Mouse (Mus musculus) testis, adult 2 months (tissue): ENCODE results near the gene Zfp385c. TPM values are rescaled to one million over a fixed set of nuclear protein-coding genes. Genes with fewer than 3 reads are reported as not detected.
"Not testable (repeated sequence)": the region's sequence is repeated elsewhere in the genome, so short reads cannot be mapped to it uniquely, and the experiment has no call there.

ENCODE experiments used
- H3K27ac ChIP-seq: fragments of 200-500 bp; 2 replicates; pipeline ENCODE4 v1.5.1; 2012; ENCODE audit warnings: low read depth, low read length; ENCODE audit not compliant: control insufficient read depth, insufficient read depth
- H3K27me3 ChIP-seq: fragments of 200-500 bp; 2 replicates; pipeline ENCODE4 v1.6.1; 2012; ENCODE audit warnings: mild to moderate bottlenecking, low read length, moderate library complexity; ENCODE audit not compliant: control insufficient read depth, insufficient read depth
- H3K36me3 ChIP-seq: fragments of 200-500 bp; 2 replicates; pipeline ENCODE4 v1.6.1; 2012; ENCODE audit warnings: mild to moderate bottlenecking, low read length; ENCODE audit not compliant: control insufficient read depth, insufficient read depth
- H3K4me1 ChIP-seq: fragments of 200-500 bp; 2 replicates; pipeline ENCODE4 v1.6.1; 2012; ENCODE audit warnings: low read length; ENCODE audit not compliant: control insufficient read depth, insufficient read depth
- H3K4me3 ChIP-seq: fragments of 200-500 bp; 2 replicates; pipeline ENCODE4 v1.5.1; 2012; ENCODE audit warnings: low read depth, mild to moderate bottlenecking, low read length, moderate library complexity, mixed read lengths; ENCODE audit not compliant: control insufficient read depth
- CTCF ChIP-seq: fragments of 200-500 bp; IDR thresholded peaks from 2 replicates; pipeline ENCODE4 v1.5.1; 2012; ENCODE audit warnings: low read depth, mild to moderate bottlenecking, inconsistent platforms, low read length, moderate library complexity; ENCODE audit not compliant: control insufficient read depth, insufficient read depth, insufficient replicate concordance
- POLR2A ChIP-seq: fragments of 200-500 bp; IDR thresholded peaks from 2 replicates; pipeline ENCODE4 v1.6.1; 2012; ENCODE audit warnings: low read depth, mild to moderate bottlenecking, inconsistent platforms, low read length, moderate library complexity; ENCODE audit not compliant: control insufficient read depth
- polyA plus RNA-seq: library from polyadenylated mRNA; depleted of rRNA; stranded (reverse); fragments of >200 nt; gene quantifications from 2 replicates; pipeline ENCODE4 v1.2.3, GENCODE M21; 2012

The Zfp385c gene
- polyA plus RNA-seq, 1 experiment: 2.6 TPM

GRCm38 (mm10) chr11:100659806-100660205, 32.4 kb downstream of the Zfp385c start:
- Histone ChIP-seq H3K27ac (no peak overlapping the region), H3K36me3 (no peaks in the 10 kb centered on the region), H3K4me3 (no peak overlapping the region), H3K4me1 (no peaks in the 10 kb centered on the region; the same call in 1 of the 2 replicates), H3K27me3 (no peaks in the 10 kb centered on the region)
- TF ChIP-seq CTCF (no peak), POLR2A (no peak)

DNA sequence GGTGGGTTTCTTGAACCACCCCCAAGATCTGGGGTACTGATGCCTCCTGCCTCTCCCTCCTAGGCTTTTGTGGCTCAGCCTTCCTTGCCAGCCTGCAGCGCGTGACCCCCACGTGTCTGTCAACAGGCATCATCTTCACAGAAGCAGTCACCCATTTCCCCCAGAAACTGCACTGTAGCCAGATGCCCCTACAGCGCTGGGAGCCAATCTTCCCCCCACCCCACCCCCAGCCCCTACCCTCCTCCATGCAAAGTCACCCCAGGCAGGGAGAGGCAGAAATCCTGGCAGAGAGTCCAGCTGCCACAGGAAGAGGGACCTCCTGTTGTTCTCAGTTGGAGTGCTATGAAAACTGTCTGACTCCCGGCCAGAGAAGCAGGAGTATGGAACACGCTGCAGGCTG, 35.8 kb downstream of the Zfp385c start:
- TF ChIP-seq POLR2A: no peak
- TF ChIP-seq CTCF: no peak
- no peak overlapping the region for H3K4me3 ChIP-seq
- H3K27me3 ChIP-seq: no peaks in the 10 kb centered on the region
- no peak overlapping the region for H3K27ac ChIP-seq
- H3K36me3 ChIP-seq: no peaks in the 10 kb centered on the region
- H3K4me1 ChIP-seq: no peaks in the 10 kb centered on the region; the same call in 1 of the 2 replicates

DNA sequence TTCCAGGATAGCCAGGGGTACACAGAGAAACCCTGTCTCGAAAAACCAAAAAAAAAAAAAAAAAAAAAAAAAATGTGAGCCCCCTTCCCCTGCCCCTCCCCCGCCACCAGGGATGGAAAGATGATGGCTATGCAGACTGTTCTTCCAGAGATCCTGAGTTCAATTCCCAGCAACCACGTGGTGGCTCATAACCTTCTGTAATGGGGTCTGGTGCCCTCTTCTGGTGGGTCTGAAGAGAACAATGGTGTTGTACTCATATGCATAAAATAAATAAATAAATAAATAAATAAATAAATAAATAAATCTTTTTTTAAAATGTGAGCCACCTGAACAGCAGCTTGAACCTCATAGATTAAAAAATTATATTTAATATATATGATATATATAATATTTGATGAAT, 36.7 kb downstream of the Zfp385c start:
- not testable (repeated sequence) for H3K4me3 ChIP-seq, H3K27ac ChIP-seq, H3K4me1 ChIP-seq, H3K27me3 ChIP-seq, H3K36me3 ChIP-seq

- H3K4me1 ChIP-seq: no peaks in the 10 kb centered on the region; the same call in 1 of the 2 replicates
- H3K27ac ChIP-seq: no peak overlapping the region
- no peak for TF ChIP-seq CTCF
- TF ChIP-seq POLR2A: no peak
- no peak overlapping the region for H3K4me3 ChIP-seq
- H3K36me3 ChIP-seq: no peaks in the 10 kb centered on the region
- no peaks in the 10 kb centered on the region for H3K27me3 ChIP-seq
These were observed 40.5 kb downstream of the Zfp385c start for GRCm38 (mm10) chr11:100651748-100652147.

- Histone ChIP-seq H3K4me3 (no peak overlapping the region), H3K27me3 (no peaks in the 10 kb centered on the region), H3K4me1 (no peaks in the 10 kb centered on the region), H3K27ac (no peak overlapping the region), H3K36me3 (no peaks in the 10 kb centered on the region)
- TF ChIP-seq CTCF (no peak), POLR2A (no peak)
These were observed 41.0 kb downstream of the Zfp385c start for GRCm38 (mm10) chr11:100651205-100651604.

DNA sequence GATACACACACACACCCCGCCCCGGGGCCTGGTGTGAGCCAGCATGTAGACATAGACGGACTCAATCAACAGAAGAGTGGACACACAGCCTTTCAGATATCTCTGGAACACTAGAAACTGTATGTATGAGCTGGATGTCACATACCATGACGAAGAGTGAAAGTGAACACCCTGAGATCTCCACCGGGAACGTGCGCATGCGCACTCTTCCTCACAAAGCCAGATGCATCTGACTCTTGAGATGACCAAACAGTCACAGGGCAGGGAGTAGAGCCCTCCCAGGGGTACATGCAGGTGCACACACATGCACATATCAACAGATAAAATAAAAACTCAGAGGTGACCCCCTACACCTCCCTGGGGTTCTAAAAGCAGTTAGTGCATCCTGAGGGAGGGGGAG, 43.9 kb downstream of the Zfp385c start:
- no peaks in the 10 kb centered on the region for H3K36me3 ChIP-seq
- H3K4me3 ChIP-seq: no peak overlapping the region
- no peak overlapping the region for H3K27ac ChIP-seq
- no peak for TF ChIP-seq CTCF
- TF ChIP-seq POLR2A: no peak
- no peaks in the 10 kb centered on the region for H3K27me3 ChIP-seq
- no peaks in the 10 kb centered on the region for H3K4me1 ChIP-seq

DNA sequence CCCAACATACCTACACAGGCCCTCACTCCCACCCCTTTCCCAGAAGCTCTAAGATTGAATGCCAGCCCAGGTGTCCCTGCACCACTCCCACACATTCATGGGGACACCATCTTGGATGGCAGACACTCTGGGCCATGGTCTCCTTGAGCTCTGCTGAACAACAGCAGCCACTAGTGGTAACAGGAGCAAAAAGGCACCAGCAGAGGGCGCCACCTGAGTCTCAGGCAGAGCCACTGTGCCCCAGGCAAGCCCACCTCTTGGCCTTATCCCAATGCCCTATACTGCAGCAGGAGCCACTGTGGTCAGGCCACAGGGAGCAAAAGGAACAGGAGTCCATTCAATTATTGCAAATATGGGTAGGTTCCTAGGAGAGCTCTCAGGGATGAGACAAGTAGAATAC, 46.0 kb downstream of the Zfp385c start:
- H3K27ac ChIP-seq: no peak overlapping the region
- H3K27me3 ChIP-seq: no peaks in the 10 kb centered on the region
- no peaks in the 10 kb centered on the region for H3K4me1 ChIP-seq
- TF ChIP-seq CTCF (peak; percentile 83; the same call in 1 of the 2 replicates), POLR2A (no peak)
- no peaks in the 10 kb centered on the region for H3K36me3 ChIP-seq
- no peak overlapping the region for H3K4me3 ChIP-seq

- no peaks in the 10 kb centered on the region for H3K27me3 ChIP-seq
These were observed 48.4 kb downstream of the Zfp385c start for GRCm38 (mm10) chr11:100643612-100644575.

More at GRCm38 (mm10) chr11:100643612-100644575, 48.4 kb downstream of the Zfp385c start:
- TF ChIP-seq CTCF (no peak), POLR2A (no peak)
- Histone ChIP-seq H3K36me3 (no peaks in the 10 kb centered on the region), H3K4me1 (peaks cover 13% of the 10 kb centered on the region), H3K4me3 (no peak overlapping the region), H3K27ac (no peak overlapping the region)
